Mouse (Mus musculus): ENCODE results near the gene Mtrf1l. TPM values are rescaled to one million over a fixed set of nuclear protein-coding genes. Genes with fewer than 3 reads are reported as not detected.

Gene Mtrf1l
- polyA plus RNA-seq, 1 experiment from 2014 or later = 6.7 TPM

GRCm38 (mm10) chr10:5824779-5825178, 1.1 kb upstream of the Mtrf1l start:
- H3K4me2 ChIP-seq (ENCODE audit: low read depth, low read length) = peak overlapping the region; percentile 87

DNA sequence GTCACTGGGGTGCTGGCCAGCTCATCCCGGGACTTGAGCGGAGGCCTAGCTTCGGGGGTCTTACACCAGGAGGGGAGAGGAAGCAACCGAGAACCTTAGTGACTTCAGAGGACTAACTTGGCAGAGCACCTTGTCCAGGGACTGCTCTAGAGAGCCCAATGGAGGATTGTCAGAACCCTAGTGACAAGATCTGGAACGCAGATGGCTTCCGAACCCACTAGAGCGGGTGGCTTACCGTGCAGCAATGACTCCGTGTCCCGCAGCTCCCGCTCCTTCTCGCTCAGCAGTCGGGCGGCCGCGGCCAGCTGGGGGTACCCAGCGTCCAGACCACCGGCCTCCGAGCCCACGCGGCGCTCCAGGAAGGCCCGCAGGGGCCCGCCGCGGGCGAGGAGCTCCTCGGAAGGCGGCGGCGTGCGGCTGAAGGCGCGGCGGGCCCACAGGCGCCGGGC, 395 bp downstream of the Mtrf1l start:
- ATAC-seq = peak; percentile 6

More at GRCm38 (mm10) chr10:5824779-5825178, 1.1 kb upstream of the Mtrf1l start:
- no peak for ATAC-seq
- peaks cover 16% of the 10 kb centered on the region for H3K4me1 ChIP-seq (ENCODE audit: insufficient read depth)
- peak overlapping the region; percentile 52 for H3K9ac ChIP-seq (replicated peaks)
- peak overlapping the region; percentile 78 for H3K4me3 ChIP-seq (ENCODE audit: low read depth, low read length)
- DNase-seq = peak; percentile 34
- TF ChIP-seq CTCF (IDR thresholded peaks at IDR 0.05; ENCODE audit: low read depth) (peak; percentile 79), EP300 (IDR thresholded peaks at IDR 0.05; ENCODE audit: low read depth) (no peak)
- no peaks in the 10 kb centered on the region for H3K9me3 ChIP-seq (ENCODE audit: low read length)
- peak overlapping the region; percentile 88 for H3K27ac ChIP-seq (ENCODE audit: low read depth)
- H3K27me3 ChIP-seq (ENCODE audit: insufficient read depth, low read length) = no peaks in the 10 kb centered on the region
- under 1% methylated on average over 3 of the region's 3 CpGs for WGBS (ENCODE audit: insufficient replicate concordance)
- peaks cover 11% of the 10 kb centered on the region for H3K36me3 ChIP-seq (replicated peaks; ENCODE audit: insufficient read depth, low read length)

GRCm38 (mm10) chr10:5818772-5819171, 4.9 kb downstream of the Mtrf1l start:
- no peak for ATAC-seq
- no peak overlapping the region for H3K4me2 ChIP-seq (ENCODE audit: low read depth, low read length)
- no peak overlapping the region for H3K4me3 ChIP-seq (ENCODE audit: low read depth, low read length)
- H3K9me3 ChIP-seq (ENCODE audit: low read length) = no peaks in the 10 kb centered on the region
- peaks cover 7% of the 10 kb centered on the region for H3K4me1 ChIP-seq (ENCODE audit: insufficient read depth)
- H3K36me3 ChIP-seq (replicated peaks; ENCODE audit: insufficient read depth, low read length) = peaks cover 61% of the 10 kb centered on the region
- TF ChIP-seq EP300 (IDR thresholded peaks at IDR 0.05; ENCODE audit: low read depth) (no peak), CTCF (IDR thresholded peaks at IDR 0.05; ENCODE audit: low read depth) (no peak)
- WGBS (ENCODE audit: insufficient replicate concordance) = 89% methylated on average over 3 of the region's 3 CpGs
- H3K9ac ChIP-seq (replicated peaks) = no peak overlapping the region
- DNase-seq = no peak
- H3K27me3 ChIP-seq (ENCODE audit: insufficient read depth, low read length) = no peaks in the 10 kb centered on the region
- H3K27ac ChIP-seq (ENCODE audit: low read depth) = no peak overlapping the region

More for the DNA sequence above, 395 bp downstream of the Mtrf1l start:
- under 1% methylated on average over 37 of the region's 37 CpGs for WGBS (ENCODE audit: insufficient replicate concordance)
- H3K27ac ChIP-seq (ENCODE audit: low read depth) = peak overlapping the region; percentile 88
- H3K4me2 ChIP-seq (ENCODE audit: low read depth, low read length) = peak overlapping the region; percentile 75
- DNase-seq = no peak
- TF ChIP-seq EP300 (IDR thresholded peaks at IDR 0.05; ENCODE audit: low read depth) (no peak), CTCF (IDR thresholded peaks at IDR 0.05; ENCODE audit: low read depth) (no peak)
- peaks cover 16% of the 10 kb centered on the region for H3K4me1 ChIP-seq (ENCODE audit: insufficient read depth)
- H3K4me3 ChIP-seq (ENCODE audit: low read depth, low read length) = peak overlapping the region; percentile 78
- peak overlapping the region; percentile 85 for H3K9ac ChIP-seq (replicated peaks)
- H3K9me3 ChIP-seq (ENCODE audit: low read length) = no peaks in the 10 kb centered on the region
- H3K36me3 ChIP-seq (replicated peaks; ENCODE audit: insufficient read depth, low read length) = peaks cover 25% of the 10 kb centered on the region
- H3K27me3 ChIP-seq (ENCODE audit: insufficient read depth, low read length) = no peaks in the 10 kb centered on the region

- no peaks in the 10 kb centered on the region for H3K9me3 ChIP-seq (ENCODE audit: low read length)
- no peak overlapping the region for H3K4me2 ChIP-seq (ENCODE audit: low read depth, low read length)
- H3K4me1 ChIP-seq (ENCODE audit: insufficient read depth) = no peaks in the 10 kb centered on the region
- peaks cover 82% of the 10 kb centered on the region for H3K36me3 ChIP-seq (replicated peaks; ENCODE audit: insufficient read depth, low read length)
- ATAC-seq (no peak), DNase-seq (no peak)
- H3K4me3 ChIP-seq (ENCODE audit: low read depth, low read length) = no peak overlapping the region
- H3K27ac ChIP-seq (ENCODE audit: low read depth) = no peak overlapping the region
- H3K27me3 ChIP-seq (ENCODE audit: insufficient read depth, low read length) = no peaks in the 10 kb centered on the region
- no peak overlapping the region for H3K9ac ChIP-seq (replicated peaks)
- WGBS (ENCODE audit: insufficient replicate concordance) = 97% methylated on average over 2 of the region's 2 CpGs
- TF ChIP-seq CTCF (IDR thresholded peaks at IDR 0.05; ENCODE audit: low read depth) (no peak), EP300 (IDR thresholded peaks at IDR 0.05; ENCODE audit: low read depth) (no peak)
Measured at GRCm38 (mm10) chr10:5815968-5816367, 7.7 kb downstream of the Mtrf1l start.

- ATAC-seq = no peak
Measured at GRCm38 (mm10) chr10:5813724-5814123, 10.0 kb downstream of the Mtrf1l start.

GRCm38 (mm10) chr10:5807683-5808082, 16.0 kb downstream of the Mtrf1l start:
- DNase-seq = no peak
- Histone ChIP-seq H3K9ac (replicated peaks) (no peak overlapping the region; the same call in 1 of the 2 replicates), H3K27me3 (ENCODE audit: insufficient read depth, low read length) (no peaks in the 10 kb centered on the region), H3K4me1 (ENCODE audit: insufficient read depth) (peaks cover 25% of the 10 kb centered on the region), H3K9me3 (ENCODE audit: low read length) (no peaks in the 10 kb centered on the region), H3K27ac (ENCODE audit: low read depth) (peak overlapping the region; percentile 57; the same call in 1 of the 2 replicates), H3K4me2 (ENCODE audit: low read depth, low read length) (no peak overlapping the region; the same call in 1 of the 2 replicates), H3K36me3 (replicated peaks; ENCODE audit: insufficient read depth, low read length) (peaks cover 17% of the 10 kb centered on the region), H3K4me3 (ENCODE audit: low read depth, low read length) (no peak overlapping the region)
- no peak for ATAC-seq
- TF ChIP-seq EP300 (IDR thresholded peaks at IDR 0.05; ENCODE audit: low read depth) (no peak), CTCF (IDR thresholded peaks at IDR 0.05; ENCODE audit: low read depth) (no peak)
- WGBS (ENCODE audit: insufficient replicate concordance) = 36% methylated on average over 2 of the region's 2 CpGs

More at GRCm38 (mm10) chr10:5813724-5814123, 10.0 kb downstream of the Mtrf1l start:
- no peak overlapping the region for H3K27ac ChIP-seq (ENCODE audit: low read depth)
- H3K36me3 ChIP-seq (replicated peaks; ENCODE audit: insufficient read depth, low read length) = peaks cover 64% of the 10 kb centered on the region
- no peak overlapping the region for H3K9ac ChIP-seq (replicated peaks)
- H3K4me2 ChIP-seq (ENCODE audit: low read depth, low read length) = no peak overlapping the region
- no peaks in the 10 kb centered on the region for H3K9me3 ChIP-seq (ENCODE audit: low read length)
- H3K4me3 ChIP-seq (ENCODE audit: low read depth, low read length) = no peak overlapping the region
- TF ChIP-seq CTCF (IDR thresholded peaks at IDR 0.05; ENCODE audit: low read depth) (no peak), EP300 (IDR thresholded peaks at IDR 0.05; ENCODE audit: low read depth) (no peak)
- no peaks in the 10 kb centered on the region for H3K27me3 ChIP-seq (ENCODE audit: insufficient read depth, low read length)
- DNase-seq = no peak
- 92% methylated on average over 11 of the region's 11 CpGs for WGBS (ENCODE audit: insufficient replicate concordance)
- no peaks in the 10 kb centered on the region for H3K4me1 ChIP-seq (ENCODE audit: insufficient read depth)

Data from liver, postnatal 0 days (tissue).